Mouse (Mus musculus): Measurements from ENCODE around the gene Yars. TPM values are rescaled to one million over a fixed set of nuclear protein-coding genes. Genes with fewer than 3 reads are reported as not detected.

Yars gene
- polyA plus RNA-seq, 1 experiment, result 76.3 TPM

GRCm38 (mm10) chr4:129237843-129238441 lies 48.4 kb downstream of the Yars start:
- H3K4me3 ChIP-seq (ENCODE audit: insufficient read depth, low read length), result peak overlapping the region; percentile 59
- H3K4me1 ChIP-seq (ENCODE audit: control insufficient read depth, insufficient read depth, low read length), result peaks cover 5% of the 10 kb centered on the region; the same call in 1 of the 2 replicates
- no peak overlapping the region for H3K27ac ChIP-seq (ENCODE audit: insufficient read depth, low read length)
- 0 out of 2 replicates have a peak, but pooled peaks have one; percentile 34 for TF ChIP-seq POLR2A (IDR thresholded peaks at IDR 0.05; ENCODE audit: extremely low read depth, insufficient read depth, low read length)
- TF ChIP-seq CTCF (IDR thresholded peaks at IDR 0.05; ENCODE audit: extremely low read depth, insufficient read depth, low read length), result no peak

- peaks cover 5% of the 10 kb centered on the region; the same call in 1 of the 2 replicates for H3K4me1 ChIP-seq (ENCODE audit: control insufficient read depth, insufficient read depth, low read length)
- TF ChIP-seq CTCF (IDR thresholded peaks at IDR 0.05; ENCODE audit: extremely low read depth, insufficient read depth, low read length) (no peak), POLR2A (IDR thresholded peaks at IDR 0.05; ENCODE audit: extremely low read depth, insufficient read depth, low read length) (no peak)
- peak overlapping the region; percentile 59 for H3K4me3 ChIP-seq (ENCODE audit: insufficient read depth, low read length)
- H3K27ac ChIP-seq (ENCODE audit: insufficient read depth, low read length), result no peak overlapping the region
These were observed 49.0 kb downstream of the Yars start for GRCm38 (mm10) chr4:129238579-129239016.

GRCm38 (mm10) chr4:129239075-129239474 lies 49.5 kb downstream of the Yars start:
- Histone ChIP-seq H3K4me1 (ENCODE audit: control insufficient read depth, insufficient read depth, low read length) (peaks cover 5% of the 10 kb centered on the region; the same call in 1 of the 2 replicates), H3K27ac (ENCODE audit: insufficient read depth, low read length) (no peak overlapping the region), H3K4me3 (ENCODE audit: insufficient read depth, low read length) (peak overlapping the region; percentile 59)
- TF ChIP-seq POLR2A (IDR thresholded peaks at IDR 0.05; ENCODE audit: extremely low read depth, insufficient read depth, low read length), result no peak
- no peak for TF ChIP-seq CTCF (IDR thresholded peaks at IDR 0.05; ENCODE audit: extremely low read depth, insufficient read depth, low read length)

GRCm38 (mm10) chr4:129241898-129242297 lies 52.3 kb downstream of the Yars start:
- Histone ChIP-seq H3K27ac (ENCODE audit: insufficient read depth, low read length) (no peak overlapping the region), H3K4me3 (ENCODE audit: insufficient read depth, low read length) (no peak overlapping the region), H3K4me1 (ENCODE audit: control insufficient read depth, insufficient read depth, low read length) (peaks cover 5% of the 10 kb centered on the region; the same call in 1 of the 2 replicates)
- TF ChIP-seq POLR2A (IDR thresholded peaks at IDR 0.05; ENCODE audit: extremely low read depth, insufficient read depth, low read length), result no peak
- no peak for TF ChIP-seq CTCF (IDR thresholded peaks at IDR 0.05; ENCODE audit: extremely low read depth, insufficient read depth, low read length)

GRCm38 (mm10) chr4:129242327-129242726 lies 52.8 kb downstream of the Yars start:
- peak overlapping the region; percentile 69; the same call in 1 of the 2 replicates for H3K27ac ChIP-seq (ENCODE audit: insufficient read depth, low read length)
- no peak overlapping the region for H3K4me3 ChIP-seq (ENCODE audit: insufficient read depth, low read length)
- no peak for TF ChIP-seq CTCF (IDR thresholded peaks at IDR 0.05; ENCODE audit: extremely low read depth, insufficient read depth, low read length)
- no peak for TF ChIP-seq POLR2A (IDR thresholded peaks at IDR 0.05; ENCODE audit: extremely low read depth, insufficient read depth, low read length)
- H3K4me1 ChIP-seq (ENCODE audit: control insufficient read depth, insufficient read depth, low read length), result peaks cover 5% of the 10 kb centered on the region; the same call in 1 of the 2 replicates

GRCm38 (mm10) chr4:129242761-129243160 lies 53.2 kb downstream of the Yars start:
- Histone ChIP-seq H3K27ac (ENCODE audit: insufficient read depth, low read length) (no peak overlapping the region), H3K4me3 (ENCODE audit: insufficient read depth, low read length) (no peak overlapping the region), H3K4me1 (ENCODE audit: control insufficient read depth, insufficient read depth, low read length) (peaks cover 5% of the 10 kb centered on the region; the same call in 1 of the 2 replicates)
- TF ChIP-seq CTCF (IDR thresholded peaks at IDR 0.05; ENCODE audit: extremely low read depth, insufficient read depth, low read length) (no peak), POLR2A (IDR thresholded peaks at IDR 0.05; ENCODE audit: extremely low read depth, insufficient read depth, low read length) (no peak)

GRCm38 (mm10) chr4:129244802-129245201 lies 55.2 kb downstream of the Yars start:
- peaks cover under 1% of the 10 kb centered on the region; the same call in 1 of the 2 replicates for H3K4me1 ChIP-seq (ENCODE audit: control insufficient read depth, insufficient read depth, low read length)
- TF ChIP-seq POLR2A (IDR thresholded peaks at IDR 0.05; ENCODE audit: extremely low read depth, insufficient read depth, low read length) (no peak), CTCF (IDR thresholded peaks at IDR 0.05; ENCODE audit: extremely low read depth, insufficient read depth, low read length) (no peak)
- H3K27ac ChIP-seq (ENCODE audit: insufficient read depth, low read length), result no peak overlapping the region
- H3K4me3 ChIP-seq (ENCODE audit: insufficient read depth, low read length), result no peak overlapping the region

- Histone ChIP-seq H3K4me3 (ENCODE audit: insufficient read depth, low read length) (no peak overlapping the region), H3K4me1 (ENCODE audit: control insufficient read depth, insufficient read depth, low read length) (no peaks in the 10 kb centered on the region), H3K27ac (ENCODE audit: insufficient read depth, low read length) (no peak overlapping the region)
- TF ChIP-seq POLR2A (IDR thresholded peaks at IDR 0.05; ENCODE audit: extremely low read depth, insufficient read depth, low read length), result no peak
- TF ChIP-seq CTCF (IDR thresholded peaks at IDR 0.05; ENCODE audit: extremely low read depth, insufficient read depth, low read length), result no peak
These were observed 57.1 kb downstream of the Yars start for GRCm38 (mm10) chr4:129246360-129247301.

GRCm38 (mm10) chr4:129247381-129248242 lies 58.1 kb downstream of the Yars start:
- TF ChIP-seq POLR2A (IDR thresholded peaks at IDR 0.05; ENCODE audit: extremely low read depth, insufficient read depth, low read length) (no peak), CTCF (IDR thresholded peaks at IDR 0.05; ENCODE audit: extremely low read depth, insufficient read depth, low read length) (no peak)
- Histone ChIP-seq H3K4me1 (ENCODE audit: control insufficient read depth, insufficient read depth, low read length) (no peaks in the 10 kb centered on the region), H3K27ac (ENCODE audit: insufficient read depth, low read length) (no peak overlapping the region), H3K4me3 (ENCODE audit: insufficient read depth, low read length) (peak overlapping the region; percentile 23)
